Mouse (Mus musculus): ENCODE results near the gene Stau1.

DNA sequence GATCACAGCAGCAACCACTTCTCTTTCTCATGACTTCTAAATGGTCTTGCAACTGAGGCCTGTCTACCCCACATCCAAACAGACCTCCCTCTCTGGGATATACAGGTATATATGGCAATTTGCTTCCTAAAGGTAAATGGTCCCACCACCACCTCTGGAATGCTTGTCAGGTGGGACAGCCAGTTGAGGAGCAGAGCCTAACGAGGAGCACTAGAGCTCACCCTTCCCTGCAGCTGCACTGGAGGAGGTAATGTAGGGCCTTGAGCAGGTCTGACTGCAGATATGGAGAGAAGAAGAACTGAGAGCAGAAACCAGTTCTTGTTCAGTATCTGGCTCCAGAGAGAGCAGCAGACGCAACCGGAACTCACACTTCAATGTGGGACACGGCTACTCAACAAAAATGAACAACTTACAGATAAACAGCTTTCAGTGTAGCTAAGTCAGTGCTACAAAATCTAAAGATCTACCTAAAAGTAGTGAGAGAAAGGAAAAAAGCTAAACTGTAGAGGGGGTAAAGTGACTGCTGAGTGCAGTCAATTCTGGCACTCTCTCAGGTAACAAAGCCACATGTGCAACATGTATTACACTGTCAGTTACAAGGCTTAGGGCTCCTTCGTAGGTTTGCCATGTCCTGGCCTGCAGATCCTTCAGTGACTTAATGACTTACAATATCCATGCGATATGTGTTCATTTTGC, 21.8 kb downstream of the Stau1 start:
- TF ChIP-seq CTCF (IDR thresholded peaks at IDR 0.05; ENCODE audit: low read depth) (no peak), EP300 (IDR thresholded peaks at IDR 0.05; ENCODE audit: low read depth) (no peak)

All from liver, postnatal 0 days (tissue).